Mouse (Mus musculus): Measurements from ENCODE around the gene Cox10.

The Cox10 gene

DNA sequence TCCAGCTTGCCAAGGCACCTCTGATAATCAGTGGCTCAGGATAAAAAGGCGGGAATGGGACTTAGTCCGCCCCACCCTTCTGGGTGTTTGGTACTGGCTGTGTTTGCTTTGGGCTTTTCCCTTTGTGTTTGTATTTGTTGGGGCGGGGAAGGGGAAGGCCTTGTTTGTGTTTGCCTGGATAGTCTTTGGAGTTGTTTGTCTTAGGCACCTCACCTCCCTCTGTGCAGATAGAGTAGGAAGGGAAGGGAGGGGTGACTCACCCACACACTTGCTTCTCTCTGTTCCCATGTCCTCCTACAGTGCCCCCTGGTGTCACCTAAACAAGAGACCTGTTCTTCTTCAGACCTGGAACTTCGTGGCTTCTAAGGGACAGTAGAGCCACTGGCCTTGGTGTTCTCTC lies 122.1 kb downstream of the Cox10 start:
- no peak for DNase-seq (ENCODE audit: low read depth, low spot score)

DNA sequence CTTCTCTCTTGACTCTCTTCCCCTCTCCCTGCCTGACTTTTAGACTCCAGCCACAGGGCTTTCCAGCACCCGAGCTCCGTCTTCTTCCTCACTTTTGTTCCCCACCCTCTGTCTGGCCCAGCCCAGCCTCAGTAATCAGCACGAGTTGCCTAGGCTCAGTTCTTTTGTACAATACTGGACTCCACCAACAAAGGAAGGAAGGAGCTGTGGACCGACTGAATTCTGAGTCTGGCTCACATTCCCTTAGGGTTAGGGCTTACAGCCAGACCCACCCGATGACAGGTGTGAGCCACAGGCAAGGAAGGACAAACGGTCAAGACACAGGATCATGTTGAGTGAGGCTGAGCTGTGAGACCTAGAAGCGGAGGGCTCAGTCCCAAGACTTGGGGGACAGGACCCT lies 122.5 kb downstream of the Cox10 start:
- no peak for DNase-seq (ENCODE audit: low read depth, low spot score)

DNA sequence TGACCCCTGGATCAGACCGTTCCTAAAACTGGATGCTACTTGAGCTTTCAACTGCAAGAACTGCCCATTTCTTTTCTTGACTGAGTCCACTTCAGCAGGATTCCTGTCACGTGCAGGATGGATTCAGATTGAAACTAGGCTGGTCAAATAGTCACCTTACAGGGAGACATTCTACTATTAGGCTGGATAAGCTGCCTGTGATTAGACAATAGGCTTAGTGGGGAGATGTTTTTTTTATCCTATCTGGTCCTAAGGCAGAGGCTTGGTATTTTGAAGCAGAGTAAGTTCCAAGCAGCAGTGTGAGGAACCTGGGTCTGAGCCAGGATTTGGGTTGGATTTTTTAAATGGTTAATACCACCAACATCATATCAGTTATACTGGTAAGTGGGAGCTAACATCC lies 125.4 kb downstream of the Cox10 start:
- DNase-seq (ENCODE audit: low read depth, low spot score): no peak

DNA sequence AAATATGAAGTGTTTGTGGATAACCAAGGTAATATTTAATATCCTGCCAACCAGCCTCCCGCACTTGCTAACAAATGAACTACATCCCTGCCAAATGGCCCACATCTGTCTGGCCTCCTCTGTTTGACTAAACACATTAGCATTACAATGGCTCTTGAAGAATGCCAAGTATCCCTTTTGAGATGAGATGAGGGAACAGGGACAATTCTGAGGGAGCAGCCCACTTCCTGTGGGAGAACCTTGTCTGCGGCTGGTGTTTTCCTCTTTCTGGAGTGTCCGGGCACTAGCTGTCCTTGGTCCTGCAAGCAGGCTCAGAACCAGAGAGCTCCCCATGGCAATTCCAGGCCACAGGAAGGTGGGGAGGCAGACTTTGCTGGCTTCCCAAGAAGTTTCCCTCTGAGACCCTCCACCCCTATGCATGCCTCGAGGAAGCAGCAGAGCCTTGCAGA lies 126.5 kb downstream of the Cox10 start:
- peak; percentile 52 for DNase-seq (ENCODE audit: low read depth, low spot score)

DNA sequence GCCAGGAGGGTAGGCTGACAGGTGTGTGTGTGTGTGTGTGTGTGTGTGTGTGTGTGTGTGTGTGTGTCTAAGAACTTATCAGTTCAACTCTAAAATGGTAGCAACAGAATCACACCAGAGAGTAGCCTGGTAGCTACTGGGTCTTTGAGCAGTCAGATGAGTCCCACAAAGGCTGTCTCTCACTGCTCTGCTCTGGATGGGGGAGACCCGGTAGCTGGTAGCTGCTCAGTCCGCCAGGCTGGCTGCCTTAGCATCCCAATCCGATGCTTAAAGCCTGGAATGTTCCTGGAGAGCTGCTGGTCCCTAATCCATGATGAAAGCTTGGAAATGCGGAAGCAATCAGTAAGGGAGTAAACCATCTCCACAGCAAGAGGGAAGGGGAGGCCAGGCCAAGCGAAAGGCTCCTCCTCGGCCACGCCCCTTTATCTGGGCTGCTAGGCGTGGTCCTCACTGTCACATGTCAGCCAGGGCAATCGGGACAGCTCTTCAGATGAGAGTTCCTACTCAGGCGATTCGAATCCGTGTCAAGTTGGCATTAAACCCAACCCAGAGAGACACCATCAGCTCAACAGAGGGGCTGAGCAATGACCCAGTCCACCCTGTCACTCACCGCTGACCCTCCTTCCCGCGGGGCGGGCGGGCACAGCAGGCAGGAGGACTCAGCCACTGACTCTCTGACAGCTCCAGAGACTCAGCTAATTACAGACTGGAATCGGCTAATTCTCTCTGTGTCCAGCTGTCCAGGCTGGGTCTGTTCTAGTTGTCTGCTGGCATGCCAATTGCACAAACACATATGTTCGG lies 127.2 kb downstream of the Cox10 start:
- peak; percentile 59 for DNase-seq (ENCODE audit: low read depth, low spot score)

DNA sequence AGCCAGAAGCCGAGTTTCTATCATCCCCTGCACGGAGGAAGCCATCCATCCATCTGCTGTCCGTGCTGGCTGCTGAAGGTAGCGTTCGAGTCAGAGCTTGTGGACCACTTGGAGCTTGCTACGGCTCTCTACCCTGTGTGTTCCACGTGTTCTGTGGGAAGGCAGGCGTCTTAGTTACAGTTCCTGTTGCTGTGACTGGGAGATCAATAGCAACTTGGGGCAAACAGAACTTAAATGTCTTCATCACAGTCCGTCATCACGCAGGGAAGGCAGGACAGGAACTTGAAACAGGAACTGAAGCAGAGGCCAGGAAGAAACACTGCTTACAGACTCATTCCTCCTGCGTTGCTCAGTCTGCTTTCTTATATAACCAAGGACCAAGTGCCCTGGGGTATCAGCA lies 130.9 kb downstream of the Cox10 start:
- no peak for DNase-seq (ENCODE audit: low read depth, low spot score)

DNA sequence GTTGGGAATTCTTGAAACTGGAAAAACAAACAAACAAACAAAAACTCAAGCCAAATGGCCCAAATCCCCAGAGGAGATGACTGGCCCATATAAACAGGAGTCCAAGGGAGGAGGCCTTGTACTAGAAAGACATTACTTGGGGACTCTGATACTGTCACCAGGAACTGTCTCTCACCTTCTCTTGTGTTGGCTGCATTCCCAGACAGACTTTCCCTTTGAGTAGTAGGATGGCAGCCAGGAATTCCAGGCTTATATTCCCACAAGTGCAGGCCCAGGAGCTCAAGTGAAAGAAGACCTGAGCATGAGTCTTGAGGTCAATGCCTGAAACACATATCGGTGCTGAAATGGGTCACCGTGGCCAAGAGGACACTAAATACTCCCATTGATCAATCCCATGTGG lies 132.2 kb downstream of the Cox10 start:
- no peak for DNase-seq (ENCODE audit: low read depth, low spot score)

DNA sequence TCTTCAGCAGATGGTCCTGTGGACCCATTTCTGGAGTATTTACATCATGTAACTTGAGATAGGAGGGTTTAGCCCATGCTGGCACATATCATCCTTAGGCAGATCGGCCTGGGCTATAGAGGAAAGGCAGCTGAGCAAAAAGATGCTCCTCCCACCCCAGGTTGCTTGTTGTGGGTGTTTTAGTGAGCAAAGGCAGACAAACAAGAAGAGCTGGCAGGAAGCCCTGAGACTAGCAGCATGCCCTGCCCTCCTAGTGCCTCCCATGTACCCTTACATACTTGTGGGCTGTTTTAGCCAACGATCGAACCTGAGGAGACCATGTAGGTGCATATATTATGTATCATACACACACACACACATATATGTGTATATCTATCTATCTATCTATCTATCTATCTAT lies 135.3 kb downstream of the Cox10 start:
- DNase-seq (ENCODE audit: low read depth, low spot score): no peak

DNA sequence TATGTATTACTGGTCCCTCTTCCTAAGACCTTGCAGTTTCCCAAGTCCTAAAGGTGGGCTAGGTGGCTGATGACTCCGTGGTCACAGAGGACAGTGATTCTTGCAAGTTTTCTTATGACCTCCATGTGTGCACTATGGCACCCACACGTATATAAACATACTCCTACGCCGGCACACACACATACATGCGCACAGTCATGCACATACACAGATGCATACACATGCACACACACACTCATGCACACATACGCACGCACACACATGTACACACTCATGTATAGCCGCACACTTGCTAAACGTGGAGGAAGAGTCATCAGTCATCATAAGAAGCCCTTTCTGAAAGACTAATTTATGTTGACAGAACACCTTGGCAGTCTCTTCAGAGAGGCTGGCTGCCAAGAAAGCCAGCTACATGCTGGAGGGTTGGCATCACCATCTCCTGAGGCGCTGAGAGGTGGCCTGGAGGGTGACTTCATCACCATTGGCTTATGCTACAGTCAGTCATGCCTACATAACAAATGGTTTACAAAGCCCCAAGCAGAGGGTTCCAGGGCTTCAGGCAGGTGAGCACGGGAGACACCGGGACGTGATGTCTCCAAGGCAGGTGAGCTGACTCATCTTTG lies 135.9 kb downstream of the Cox10 start:
- DNase-seq (ENCODE audit: low read depth, low spot score): no peak

DNA sequence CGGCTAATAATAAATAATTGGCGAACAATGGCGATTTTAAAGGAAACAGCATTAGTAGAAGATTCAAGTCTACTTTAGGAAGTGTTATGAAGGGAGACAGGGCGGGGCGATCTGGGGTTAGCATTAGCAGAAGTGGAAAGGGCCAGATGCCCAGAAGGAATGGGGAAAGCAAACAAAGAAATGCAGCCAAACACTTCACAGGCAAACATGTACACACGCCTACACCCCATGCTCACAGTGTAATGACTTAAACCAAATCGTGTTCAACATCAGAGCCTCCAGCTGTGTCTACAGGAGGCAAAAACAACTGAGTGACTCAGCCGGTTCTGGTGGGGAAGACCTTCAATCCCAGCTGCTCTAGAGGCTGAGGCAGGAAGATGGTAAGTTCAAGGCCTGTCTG lies 137.1 kb downstream of the Cox10 start:
- no peak for DNase-seq (ENCODE audit: low read depth, low spot score)

DNA sequence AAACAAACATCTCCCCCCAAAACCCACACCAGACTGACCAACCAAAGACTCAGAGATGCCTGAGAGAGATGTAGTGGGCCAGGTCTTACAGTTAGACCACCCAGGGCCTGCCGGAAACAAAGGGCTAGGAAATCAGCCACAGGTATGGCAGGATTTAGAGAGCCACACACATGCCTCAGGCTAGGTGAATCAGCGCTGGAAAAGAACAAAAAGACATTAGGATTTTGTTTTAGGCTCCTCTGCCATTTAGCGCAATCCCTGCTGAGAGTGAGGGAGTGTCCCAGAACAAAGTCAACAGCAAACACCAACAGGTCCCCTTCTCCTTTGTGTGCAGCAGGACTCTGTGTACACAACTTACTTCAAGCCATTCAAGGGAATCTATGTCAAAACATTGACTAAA lies 142.6 kb downstream of the Cox10 start:
- no peak for DNase-seq (ENCODE audit: low read depth, low spot score)

DNA sequence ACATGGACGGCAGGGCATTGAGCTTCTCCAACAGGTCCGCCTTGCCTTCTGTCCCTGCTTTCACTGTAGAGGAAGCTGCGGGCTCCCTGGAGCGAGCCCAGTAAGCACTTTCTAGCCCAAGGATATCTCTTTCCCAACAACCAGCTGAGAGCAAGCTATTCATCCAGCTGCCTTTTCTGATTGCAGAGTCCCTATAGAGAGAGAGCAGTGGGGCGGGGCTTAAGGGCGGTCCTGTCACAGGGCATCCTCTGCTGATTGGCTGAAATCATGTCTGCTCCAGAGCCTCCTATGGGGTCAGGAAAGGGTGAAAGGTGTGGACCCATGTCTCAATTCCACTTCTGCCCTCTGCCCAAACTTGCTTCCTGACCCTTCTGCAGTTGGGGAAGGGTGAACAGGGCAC lies 152.4 kb downstream of the Cox10 start:
- DNase-seq (ENCODE audit: low read depth, low spot score): no peak

DNA sequence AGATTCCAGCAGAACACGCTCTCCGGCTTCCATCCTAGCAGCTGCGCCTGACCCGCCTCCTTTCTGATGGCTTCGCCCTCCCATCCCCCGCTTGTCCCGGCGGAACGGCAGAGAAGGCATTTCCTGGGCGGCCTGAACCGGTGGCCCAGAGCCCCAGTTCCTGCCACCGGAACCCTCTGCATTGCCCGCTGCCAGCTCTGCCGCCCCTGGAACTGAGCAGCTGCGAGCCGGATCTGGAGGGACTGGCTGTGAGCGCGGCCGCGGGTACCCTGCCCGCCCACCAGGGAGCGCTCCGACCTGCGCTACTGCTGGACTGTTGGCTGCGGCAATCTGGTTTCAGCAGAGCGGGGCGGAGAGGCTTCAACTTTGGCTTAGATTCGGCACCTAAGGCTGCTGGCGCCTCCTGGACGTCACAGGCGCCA lies 154.1 kb downstream of the Cox10 start:
- peak; percentile 76 for DNase-seq (ENCODE audit: low read depth, low spot score)

DNA sequence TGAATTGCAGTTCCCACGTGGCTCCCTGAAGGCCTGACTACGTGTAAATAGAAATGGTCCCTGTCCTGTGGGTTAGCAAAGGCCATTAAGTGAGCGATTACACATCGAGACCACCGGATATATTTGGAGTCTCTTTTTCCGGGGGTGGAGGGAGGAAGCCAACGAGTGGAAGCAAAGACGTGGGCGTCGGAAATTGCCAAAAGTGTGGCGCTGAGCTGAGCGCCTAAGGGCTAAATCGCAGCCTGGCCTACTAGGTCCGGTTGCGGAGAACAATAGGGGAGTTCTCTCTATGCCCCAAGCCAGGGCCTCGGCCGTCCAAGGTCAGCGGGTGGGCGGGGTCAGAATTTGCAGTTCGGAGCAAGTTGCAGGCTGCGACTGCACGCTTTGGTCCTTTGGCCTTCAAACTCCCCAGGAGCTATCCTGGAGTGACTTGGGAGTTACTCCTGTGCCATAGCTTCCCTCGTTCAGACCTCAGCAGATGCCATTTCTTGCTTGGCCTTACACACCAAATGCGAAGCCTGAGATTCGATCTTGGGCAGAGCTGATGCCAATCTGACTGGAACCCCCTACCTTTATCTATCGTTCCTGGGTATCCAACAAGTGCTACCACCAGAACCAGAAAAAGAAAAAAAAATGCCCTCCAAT lies 154.9 kb downstream of the Cox10 start:
- DNase-seq (ENCODE audit: low read depth, low spot score): no peak

DNA sequence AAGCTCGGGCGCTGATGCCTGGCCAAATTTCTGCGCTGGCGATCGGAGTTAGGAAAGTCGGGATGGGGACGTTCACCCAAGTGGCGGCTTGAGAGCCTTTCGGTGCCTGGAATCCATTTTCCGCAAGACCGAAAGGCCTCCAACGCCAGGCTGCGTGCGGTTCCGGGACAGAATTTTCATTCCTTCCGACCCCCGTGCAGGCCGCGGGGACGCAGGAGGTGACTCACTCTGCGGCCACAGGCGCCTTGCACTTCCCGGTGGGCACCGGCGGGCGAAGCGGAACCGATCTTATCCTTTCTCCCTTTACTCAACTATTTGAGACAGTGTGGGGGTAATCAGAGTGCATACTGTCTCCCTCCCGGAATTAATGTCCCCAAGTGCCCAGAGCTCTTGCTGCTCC lies 155.9 kb downstream of the Cox10 start:
- no peak for DNase-seq (ENCODE audit: low read depth, low spot score)

DNA sequence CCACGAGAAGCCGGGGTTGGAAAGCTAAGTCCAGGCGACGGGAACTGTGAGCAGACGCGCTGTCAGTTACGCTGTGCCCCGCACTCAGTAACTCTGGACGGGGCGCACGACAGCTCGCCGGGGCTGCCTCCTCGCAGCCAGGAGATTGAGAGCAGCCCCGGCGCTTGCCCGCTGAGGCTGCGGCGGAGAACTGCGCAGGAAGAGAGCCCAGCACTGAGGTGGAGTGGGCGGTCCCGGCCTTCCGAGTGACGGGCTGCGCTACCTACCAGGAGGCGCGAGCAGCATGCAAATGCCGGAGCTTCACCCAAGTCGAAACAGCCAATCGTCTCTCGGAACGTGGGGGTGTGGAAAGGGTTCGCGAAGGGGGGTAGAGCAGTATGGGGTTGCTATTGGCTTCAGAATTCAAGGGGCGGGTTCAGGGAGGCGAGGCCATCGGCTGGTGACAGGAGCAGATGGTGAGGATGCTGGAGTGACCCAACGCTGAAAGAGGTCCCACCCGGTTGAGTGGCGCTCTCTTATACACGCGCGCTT lies 157.1 kb downstream of the Cox10 start, which contains the start of gene Hs3st3b1:
Hs3st3b1 (minus strand) TSS at position 200 of the 531 bp plus-strand sequence.
- DNase-seq (ENCODE audit: low read depth, low spot score): peak; percentile 98

DNA sequence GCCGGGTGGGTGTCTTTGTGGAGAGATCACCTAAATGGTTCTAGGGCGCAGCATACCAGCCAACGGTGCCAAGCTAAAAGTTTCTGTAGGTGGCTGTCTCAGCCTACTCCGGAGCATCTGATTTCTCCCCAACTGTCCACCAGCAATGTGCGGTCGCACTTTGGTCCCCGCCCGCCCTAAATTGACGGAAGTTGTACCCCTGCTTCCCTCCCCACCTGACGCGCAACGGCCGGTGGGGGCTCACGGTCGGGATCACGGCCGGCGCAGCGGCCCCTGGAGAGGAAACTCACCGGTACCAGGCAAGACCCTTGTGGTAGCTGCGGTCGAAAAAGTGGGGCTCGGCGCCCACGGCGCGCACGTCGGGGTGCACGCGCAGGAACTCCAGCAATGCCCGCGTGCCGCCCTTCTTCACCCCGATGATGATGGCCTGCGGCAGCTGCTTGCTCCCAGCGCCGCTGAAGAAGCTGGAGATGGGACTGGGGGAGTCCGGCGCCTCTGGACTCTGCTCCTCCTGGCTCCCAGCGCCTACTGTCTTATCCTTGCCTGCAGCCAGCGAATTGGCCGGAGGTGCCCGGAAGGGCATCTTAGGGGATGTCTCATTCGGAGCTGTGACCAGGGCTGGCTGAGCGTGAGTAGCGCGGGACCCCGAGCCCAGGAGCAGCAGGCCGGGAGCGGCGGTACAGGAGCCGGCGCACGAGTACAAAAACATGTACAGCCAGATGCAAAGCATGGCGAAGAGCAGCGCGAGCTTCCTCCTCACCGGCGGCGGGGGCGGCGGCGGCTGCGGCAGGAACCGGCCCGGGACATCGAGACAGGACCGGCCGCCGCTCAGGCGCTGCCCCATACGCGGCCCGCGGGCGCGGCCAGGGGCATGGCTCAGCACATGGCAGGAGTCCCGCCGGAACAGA lies 158.0 kb downstream of the Cox10 start:
- DNase-seq (ENCODE audit: low read depth, low spot score): no peak

DNA sequence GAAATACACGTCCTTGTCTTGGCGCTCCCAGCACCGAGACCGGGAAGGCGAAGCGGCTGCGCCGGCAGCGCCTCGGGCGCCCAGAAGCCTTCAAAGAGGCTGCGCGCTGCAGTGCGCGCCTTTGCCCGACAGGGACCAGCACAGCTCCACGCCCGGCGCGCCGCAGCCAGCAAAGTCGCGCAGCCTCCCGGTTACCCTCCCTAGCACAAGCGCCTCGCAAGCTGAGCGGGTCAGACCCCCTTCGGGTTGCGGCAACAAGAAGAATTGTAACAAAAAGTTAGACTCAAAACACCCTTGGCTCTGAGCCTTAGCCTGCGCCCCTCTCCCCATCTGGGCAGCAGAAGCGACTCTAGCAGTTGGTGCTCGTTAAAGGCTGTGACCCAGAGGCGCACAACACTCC lies 158.7 kb downstream of the Cox10 start:
- peak; percentile 92 for DNase-seq (ENCODE audit: low read depth, low spot score)

DNA sequence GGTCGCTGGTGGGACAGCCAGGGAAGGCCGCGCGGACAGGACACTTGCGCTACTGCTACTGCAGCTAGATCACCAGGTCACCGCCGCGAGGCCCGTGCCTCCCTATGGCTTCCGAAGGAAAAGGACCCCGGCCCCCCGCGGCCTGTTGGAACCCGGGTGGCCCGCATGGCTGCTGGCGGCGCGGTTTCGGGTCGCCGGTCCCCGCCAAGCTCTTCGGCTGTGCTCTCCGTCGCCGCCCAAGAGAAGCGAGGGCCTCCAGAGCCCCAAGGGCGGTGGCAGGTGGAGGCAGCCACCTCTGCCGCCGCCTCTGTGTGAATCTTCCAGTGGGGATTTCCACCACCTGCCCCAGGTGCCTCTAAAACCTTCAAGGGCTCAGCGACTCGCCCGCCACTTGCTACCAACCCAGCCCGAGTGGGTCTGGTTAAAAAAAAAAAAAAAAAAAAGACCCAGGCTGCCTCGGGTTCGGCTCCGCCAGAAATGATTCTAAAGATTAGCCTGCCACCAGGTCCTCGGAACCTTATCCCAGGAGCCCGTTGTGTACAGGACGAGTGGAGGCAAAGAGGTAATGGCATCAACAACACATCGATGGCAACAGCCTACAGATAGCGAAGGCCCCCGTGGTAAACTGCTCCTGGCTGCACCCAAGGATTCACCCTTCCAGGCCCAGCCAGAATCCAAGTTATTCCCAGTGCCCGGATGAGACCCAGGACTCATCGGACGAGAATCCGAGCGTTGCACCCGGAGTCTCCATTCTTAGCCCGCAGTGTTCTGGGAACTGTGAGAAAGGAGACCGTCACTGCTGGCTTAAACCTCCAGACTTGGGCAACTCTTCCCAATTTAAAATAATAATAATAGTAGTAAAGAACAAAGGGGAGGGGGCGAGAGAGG lies 159.8 kb downstream of the Cox10 start:
- DNase-seq (ENCODE audit: low read depth, low spot score): no peak

DNA sequence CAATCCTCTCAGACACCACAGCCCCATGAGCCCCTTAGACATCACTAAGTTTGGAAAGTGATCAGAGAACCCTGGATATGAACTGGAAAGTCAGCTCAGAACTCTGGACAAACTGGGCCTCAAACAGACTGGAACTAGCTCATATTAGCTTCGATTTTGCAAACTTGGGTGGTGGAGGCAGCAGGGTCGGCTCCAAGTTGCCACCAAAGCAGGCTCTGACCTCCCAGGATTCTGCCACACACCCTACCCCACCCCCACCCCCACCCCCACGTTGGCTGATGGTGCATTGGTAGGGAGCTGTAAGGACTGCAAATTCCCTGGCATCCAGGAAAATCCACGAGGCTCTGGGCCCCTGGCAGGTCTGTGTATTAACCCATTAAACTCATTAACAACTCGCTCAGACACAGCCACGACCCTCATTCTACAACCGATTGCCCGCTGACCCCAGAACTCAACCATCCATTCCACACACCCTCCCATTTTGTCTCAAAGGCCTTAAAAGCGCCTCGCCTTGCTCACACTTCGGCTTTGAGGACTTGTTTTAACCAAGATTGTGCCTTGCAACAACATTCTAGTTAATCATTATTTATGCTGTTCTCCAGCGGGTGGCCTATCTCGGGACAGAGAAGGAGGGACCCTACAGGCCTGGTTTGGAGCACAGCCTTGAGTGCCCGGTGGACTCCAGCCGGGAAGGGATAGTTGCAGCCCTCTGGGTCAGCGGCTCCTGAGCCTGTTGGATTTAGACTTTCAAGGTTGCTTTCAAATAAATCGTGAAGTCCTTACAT lies 160.8 kb downstream of the Cox10 start:
- DNase-seq (ENCODE audit: low read depth, low spot score): no peak

Data from mesoderm, embryonic 11.5 days (tissue).